Mouse (Mus musculus): Measurements from ENCODE around the gene Tmem41b. TPM values are rescaled to one million over a fixed set of nuclear protein-coding genes. Genes with fewer than 3 reads are reported as not detected.
"Not testable (repeated sequence)": the region's sequence is repeated elsewhere in the genome, so short reads cannot be mapped to it uniquely, and the experiment has no call there.

Gene Tmem41b
- total RNA-seq, 2 experiments from 2014 or later, result 44.7 to 49.9 TPM

GRCm38 (mm10) chr7:110006471-110007195 lies 19.9 kb upstream of the Tmem41b start:
- intact Hi-C loops (cut with DNase I), result no loop called here
- TF ChIP-seq CTCF (IDR thresholded peaks at IDR 0.05), result no peak
- DNase-seq (ENCODE audit: extremely low spot score in 1 of 2, low spot score in 2 of 2), result no peak
- no peak overlapping the region for H3K4me3 ChIP-seq
- H3K27ac ChIP-seq, result no peak overlapping the region

- H3K4me3 ChIP-seq, result no peak overlapping the region
- DNase-seq (ENCODE audit: extremely low spot score in 1 of 2, low spot score in 2 of 2), result no peak
- intact Hi-C loops (cut with DNase I), result no loop called here
- TF ChIP-seq CTCF (IDR thresholded peaks at IDR 0.05), result no peak
- H3K27ac ChIP-seq, result no peak overlapping the region
These were observed 19.2 kb upstream of the Tmem41b start for GRCm38 (mm10) chr7:110005976-110006375.

GRCm38 (mm10) chr7:110002968-110003367 lies 16.2 kb upstream of the Tmem41b start:
- peak; percentile 36 to 40 for DNase-seq (ENCODE audit: extremely low spot score in 1 of 2, low spot score in 2 of 2)
- peak overlapping the region; percentile 13 for H3K4me3 ChIP-seq
- no peak overlapping the region for H3K27ac ChIP-seq
- intact Hi-C loops (cut with DNase I), result no loop called here
- TF ChIP-seq CTCF (IDR thresholded peaks at IDR 0.05), result no peak

GRCm38 (mm10) chr7:110002092-110002491 lies 15.4 kb upstream of the Tmem41b start:
- DNase-seq (ENCODE audit: extremely low spot score in 1 of 2, low spot score in 2 of 2), result no peak
- no peak for TF ChIP-seq CTCF (IDR thresholded peaks at IDR 0.05)
- Histone ChIP-seq H3K27ac (no peak overlapping the region), H3K4me3 (no peak overlapping the region)
- intact Hi-C loops (cut with DNase I), result no loop called here

GRCm38 (mm10) chr7:109998388-109998787 lies 11.7 kb upstream of the Tmem41b start:
- Histone ChIP-seq H3K4me3 (no peak overlapping the region), H3K27ac (no peak overlapping the region)
- intact Hi-C loops (cut with DNase I), result no loop called here
- TF ChIP-seq CTCF (IDR thresholded peaks at IDR 0.05), result no peak
- DNase-seq (ENCODE audit: extremely low spot score in 1 of 2, low spot score in 2 of 2), result no peak

- intact Hi-C loops (cut with DNase I), result no loop called here
- DNase-seq (ENCODE audit: extremely low spot score in 1 of 2, low spot score in 2 of 2), result no peak
- TF ChIP-seq CTCF (IDR thresholded peaks at IDR 0.05), result no peak
- Histone ChIP-seq H3K27ac (no peak overlapping the region), H3K4me3 (no peak overlapping the region)
These were observed 6.6 kb upstream of the Tmem41b start for GRCm38 (mm10) chr7:109993157-109993959.

GRCm38 (mm10) chr7:109991286-109991685 lies 4.6 kb upstream of the Tmem41b start:
- intact Hi-C loops (cut with DNase I), result no loop called here
- no peak for DNase-seq (ENCODE audit: extremely low spot score in 1 of 2, low spot score in 2 of 2)
- Histone ChIP-seq H3K27ac (no peak overlapping the region), H3K4me3 (no peak overlapping the region)
- no peak for TF ChIP-seq CTCF (IDR thresholded peaks at IDR 0.05)

GRCm38 (mm10) chr7:109986133-109986669 lies 528 bp downstream of the Tmem41b start:
- Histone ChIP-seq H3K27ac (peak overlapping the region; percentile 87), H3K4me3 (peak overlapping the region; percentile 57)
- TF ChIP-seq CTCF (IDR thresholded peaks at IDR 0.05), result no peak
- DNase-seq (ENCODE audit: extremely low spot score in 1 of 2, low spot score in 2 of 2), result peak; percentile 97 to 99
- intact Hi-C loops (cut with DNase I), result loop anchor here (1.0 to 2.0 kb wide), 2 partner anchors 32 to 75 kb away; partner anchors contain the start of genes Ipo7 and Zfp143

GRCm38 (mm10) chr7:109985661-109986132 lies 1.0 kb downstream of the Tmem41b start:
- DNase-seq (ENCODE audit: extremely low spot score in 1 of 2, low spot score in 2 of 2), result no peak
- no peak for TF ChIP-seq CTCF (IDR thresholded peaks at IDR 0.05)
- H3K4me3 ChIP-seq, result peak overlapping the region; percentile 57
- peak overlapping the region; percentile 87 for H3K27ac ChIP-seq
- intact Hi-C loops (cut with DNase I), result loop anchor here (1.0 to 2.0 kb wide), 2 partner anchors 33 to 75 kb away; partner anchors contain the start of genes Ipo7 and Zfp143

GRCm38 (mm10) chr7:109984608-109985007 lies 2.1 kb downstream of the Tmem41b start:
- intact Hi-C loops (cut with DNase I); H3K27ac ChIP-seq; DNase-seq (ENCODE audit: extremely low spot score in 1 of 2, low spot score in 2 of 2); H3K4me3 ChIP-seq: not testable (repeated sequence)

- H3K27ac ChIP-seq; H3K4me3 ChIP-seq; intact Hi-C loops (cut with DNase I); DNase-seq (ENCODE audit: extremely low spot score in 1 of 2, low spot score in 2 of 2): not testable (repeated sequence)
- peak; percentile 46 for TF ChIP-seq CTCF (IDR thresholded peaks at IDR 0.05)
These were observed 9.6 kb downstream of the Tmem41b start for GRCm38 (mm10) chr7:109977131-109977530.

All from left cerebral cortex, adult 2 months (tissue).